Mouse (Mus musculus) heart, postnatal 25 days (tissue): Measurements from ENCODE around the gene Slc8a3. TPM values are rescaled to one million over a fixed set of nuclear protein-coding genes. Genes with fewer than 3 reads are reported as not detected.

ENCODE experiments used
- DNase-seq: peaks from one replicate; pipeline ENCODE4 v3.0.0; 2022; ENCODE audit warnings: low spot score
- intact Hi-C: fragments of 180-260 bp; cut with DNase I; formaldehyde crosslinking; loops from one replicate; pipeline ENCODE4 v1.15.1; 2025
- total RNA-seq, 2 experiments: library from RNA; stranded (reverse); gene quantifications; 2 replicates each; pipeline ENCODE4 v1.2.3; 2021

Slc8a3 gene
- total RNA-seq, 2 experiments from 2014 or later: 0.11 to 0.13 TPM

- intact Hi-C loops: no loop called here
- no peak for DNase-seq
Measured at GRCm38 (mm10) chr12:81241676-81242075, 91.3 kb downstream of the Slc8a3 start.

DNA sequence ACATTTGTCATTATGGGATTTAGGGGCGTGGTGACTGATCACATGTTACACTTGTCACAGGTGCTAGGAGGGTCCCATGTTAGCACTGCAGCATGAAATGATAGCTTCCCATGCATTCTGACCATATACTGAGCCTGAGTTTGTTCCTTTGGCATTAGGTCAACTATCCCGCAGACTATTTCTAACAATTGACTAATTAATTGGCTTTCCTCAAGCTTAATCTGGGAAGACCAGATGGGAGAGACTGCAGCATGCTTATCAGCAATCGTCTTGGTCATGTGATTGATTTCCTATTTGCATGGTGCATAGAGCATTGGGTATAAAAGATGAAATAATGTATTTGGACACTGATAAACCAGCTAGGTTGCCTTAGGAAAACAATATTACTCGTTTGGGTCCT lies 91.9 kb downstream of the Slc8a3 start:
- intact Hi-C loops: no loop called here
- DNase-seq: no peak

DNA sequence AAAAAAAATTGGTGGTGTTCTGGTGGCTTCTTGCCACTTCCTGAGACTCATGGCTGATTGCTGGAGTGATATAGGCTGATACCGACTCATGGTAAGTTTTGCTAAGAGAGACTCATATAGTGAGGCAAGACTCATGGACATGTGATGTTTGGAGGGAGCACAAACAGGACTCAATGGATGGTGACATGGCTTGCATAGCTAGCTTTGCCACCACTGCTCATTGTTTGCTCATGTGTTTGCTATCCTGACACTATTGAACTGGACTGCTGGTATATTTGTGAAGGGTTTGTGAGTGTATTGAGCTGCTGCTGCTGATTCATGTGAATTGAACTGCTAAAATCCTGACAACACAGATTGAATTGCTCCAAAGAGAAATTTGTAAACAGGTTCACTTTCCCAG lies 95.8 kb downstream of the Slc8a3 start:
- DNase-seq: no peak
- intact Hi-C loops: no loop called here

DNA sequence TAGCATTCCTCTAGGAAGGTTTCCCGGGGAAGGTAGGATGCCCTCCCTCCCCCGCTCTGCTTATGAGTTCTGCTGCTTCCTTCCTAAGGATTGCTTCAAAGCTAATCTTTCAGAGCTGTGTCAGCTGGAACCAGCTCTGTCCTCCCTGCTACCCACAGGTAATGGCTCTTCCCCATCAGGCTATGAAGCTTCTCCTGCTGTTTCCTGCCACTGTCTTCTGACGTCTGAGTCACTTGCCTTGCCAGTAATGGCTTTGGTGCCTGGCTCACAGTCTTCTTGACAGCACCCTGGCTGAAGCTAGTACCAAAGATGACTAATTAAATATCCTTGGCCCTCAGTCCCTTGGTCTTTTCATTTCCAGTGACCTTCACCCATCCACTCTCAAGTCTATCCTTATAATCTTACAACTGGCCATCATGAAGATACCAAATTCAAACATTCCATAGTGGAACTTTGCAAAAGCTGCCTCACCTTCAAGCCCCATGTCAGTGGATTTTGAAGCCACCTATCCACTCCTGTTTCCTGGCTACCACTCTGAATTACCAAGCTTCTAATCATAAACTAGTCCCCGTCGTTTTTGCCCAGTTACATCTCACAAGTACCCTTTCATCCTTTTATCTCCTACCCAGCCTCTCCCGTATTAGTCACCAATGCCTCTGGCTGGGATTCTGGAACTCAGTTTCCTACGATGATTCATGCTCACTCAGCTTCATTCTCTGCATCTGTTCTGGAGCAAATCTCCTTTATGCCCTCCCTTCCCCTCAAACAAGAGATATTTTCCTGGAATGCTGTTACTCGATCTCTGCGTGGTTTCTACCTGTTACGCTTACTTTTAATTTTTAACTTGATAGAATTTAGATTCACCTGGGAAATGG lies 97.3 kb downstream of the Slc8a3 start:
- intact Hi-C loops: no loop called here
- no peak for DNase-seq

DNA sequence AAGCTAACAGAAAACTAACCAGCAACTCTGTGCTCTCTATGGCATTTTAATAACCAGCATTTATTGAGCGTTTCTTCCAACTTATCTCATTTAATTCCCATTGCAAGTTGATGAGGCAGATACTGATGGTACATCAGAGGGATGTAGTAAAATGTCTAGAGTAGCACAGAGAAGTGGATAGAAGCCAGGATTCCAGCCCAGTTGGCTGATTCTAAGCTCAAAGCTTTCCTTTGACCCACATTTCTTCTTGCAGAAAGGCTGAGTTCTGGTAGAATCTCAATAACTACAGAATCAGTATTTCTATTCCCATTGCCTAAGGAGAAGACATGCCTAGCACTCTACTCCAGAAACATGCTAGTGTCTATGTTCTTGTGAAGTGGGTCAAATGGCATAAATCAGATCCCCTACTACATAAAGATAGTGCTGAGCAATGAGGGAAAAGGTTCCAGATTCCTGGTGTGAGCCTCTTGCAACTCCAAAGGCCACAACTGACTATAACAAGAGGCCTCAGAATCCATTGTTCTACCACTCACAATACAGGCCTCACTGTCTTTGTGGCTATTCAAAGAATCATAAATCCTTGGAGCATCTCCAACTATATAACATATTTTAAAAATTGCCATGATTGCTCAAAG lies 99.1 kb downstream of the Slc8a3 start:
- intact Hi-C loops: no loop called here
- no peak for DNase-seq

- intact Hi-C loops: no loop called here
- DNase-seq: no peak
Measured at GRCm38 (mm10) chr12:81227767-81228460, 105.1 kb downstream of the Slc8a3 start.

GRCm38 (mm10) chr12:81226590-81226989 lies 106.4 kb downstream of the Slc8a3 start:
- intact Hi-C loops: no loop called here
- no peak for DNase-seq

- intact Hi-C loops: no loop called here
- no peak for DNase-seq
Measured at GRCm38 (mm10) chr12:81225966-81226577, 106.9 kb downstream of the Slc8a3 start.

DNA sequence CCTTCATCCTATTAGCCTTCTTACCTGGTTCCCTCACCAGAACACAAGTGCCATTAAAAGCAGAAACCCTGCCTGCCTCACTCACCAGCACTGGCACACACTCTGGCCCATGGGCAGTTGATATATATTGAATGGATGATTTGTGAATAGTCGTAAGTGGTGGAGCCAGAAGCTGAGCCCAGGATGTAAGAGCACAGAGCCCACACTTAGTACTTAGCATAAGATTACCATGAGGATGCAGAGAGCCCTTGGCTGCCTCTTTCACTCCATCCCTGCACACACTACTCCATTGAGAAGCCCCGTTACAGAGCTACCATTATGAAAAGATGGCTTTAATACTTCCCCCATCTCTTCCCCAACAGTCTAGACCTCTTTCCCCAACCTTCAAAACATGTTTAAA lies 108.1 kb downstream of the Slc8a3 start:
- intact Hi-C loops: no loop called here

GRCm38 (mm10) chr12:81223276-81223675 lies 109.7 kb downstream of the Slc8a3 start:
- intact Hi-C loops: no loop called here
- no peak for DNase-seq

More for the DNA sequence above, 108.1 kb downstream of the Slc8a3 start:
- DNase-seq: no peak

DNA sequence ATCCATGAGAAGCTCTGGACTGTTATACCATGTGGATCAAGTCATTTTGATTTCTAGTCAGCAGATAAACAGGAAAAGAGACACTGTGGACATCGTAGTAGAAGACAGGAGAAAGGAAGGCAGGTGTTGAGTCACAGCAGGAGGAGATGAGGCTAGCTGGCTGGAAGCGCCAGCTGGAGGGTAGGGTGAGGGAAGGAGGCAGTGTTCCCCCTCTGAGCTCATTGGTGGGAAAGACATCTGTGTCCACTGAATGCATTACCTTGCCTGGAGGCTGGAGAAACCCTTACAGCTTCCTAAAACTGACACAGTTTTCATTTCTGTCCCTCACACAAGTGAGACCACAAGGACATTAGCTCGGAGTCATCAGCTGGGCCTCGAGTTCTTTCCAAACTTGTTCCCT lies 113.6 kb downstream of the Slc8a3 start:
- no peak for DNase-seq
- intact Hi-C loops: no loop called here

DNA sequence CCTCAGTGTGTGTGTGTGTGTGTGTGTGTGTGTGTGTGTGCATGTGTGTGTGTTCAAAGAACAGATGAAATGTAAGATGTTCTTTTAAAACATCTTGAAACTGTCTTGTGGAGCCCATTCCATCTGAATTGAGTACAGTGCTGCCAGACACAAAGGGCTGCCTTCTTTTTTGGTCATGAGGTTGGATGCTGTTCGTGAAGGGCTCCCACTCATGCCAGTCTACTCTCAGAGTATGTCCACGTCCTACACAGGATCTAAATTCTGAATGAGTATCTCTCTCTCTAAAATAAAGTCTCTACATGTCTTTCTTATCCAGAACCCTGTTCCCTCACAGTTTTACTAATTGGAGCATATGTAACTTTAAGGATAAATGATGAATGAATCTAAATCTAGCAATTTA lies 124.4 kb downstream of the Slc8a3 start:
- intact Hi-C loops: no loop called here
- no peak for DNase-seq

DNA sequence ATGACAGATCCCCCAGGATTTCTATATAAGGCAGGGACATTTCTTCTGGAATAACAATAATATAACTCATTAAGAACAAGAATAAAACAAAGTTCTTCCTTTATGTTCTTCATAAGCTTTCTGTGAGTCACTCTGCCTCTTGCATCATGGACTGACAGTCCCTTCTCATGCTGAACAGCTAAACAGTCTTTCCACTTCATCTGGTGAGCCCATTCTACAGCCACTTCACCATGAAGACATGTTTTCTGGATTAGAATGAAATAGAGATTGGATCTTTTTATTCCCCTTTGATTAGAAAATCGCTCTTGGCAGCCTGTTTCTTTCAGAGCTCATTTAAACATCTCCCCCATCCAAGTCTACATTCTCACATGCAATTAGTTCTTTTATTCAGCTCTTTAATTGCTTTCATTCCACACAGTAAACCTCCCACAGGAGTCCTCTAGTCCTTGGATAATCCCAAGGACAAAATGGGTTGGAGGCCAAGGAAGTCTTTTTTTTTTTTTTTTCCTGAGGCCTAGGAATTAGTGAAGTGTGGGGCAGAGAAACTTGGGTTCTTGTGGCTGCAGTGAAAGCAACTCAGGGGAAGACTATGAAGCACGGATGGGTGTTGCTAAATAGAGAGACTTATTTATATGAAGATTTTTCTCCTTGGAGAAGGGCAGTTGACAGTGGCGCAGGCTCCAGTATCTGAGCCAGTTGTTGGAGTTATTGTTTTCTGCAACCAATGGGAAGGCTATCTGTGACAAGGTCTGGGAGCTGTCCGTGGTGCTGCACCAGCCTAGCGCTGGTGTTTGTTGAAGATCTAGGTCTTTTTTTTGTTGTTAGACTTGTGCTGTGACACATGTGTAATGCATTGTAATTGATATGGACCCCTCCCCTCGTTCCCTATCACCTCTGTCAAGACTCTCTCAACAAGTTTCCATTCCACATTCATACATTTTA lies 127.1 kb downstream of the Slc8a3 start:
- intact Hi-C loops: no loop called here
- no peak for DNase-seq

DNA sequence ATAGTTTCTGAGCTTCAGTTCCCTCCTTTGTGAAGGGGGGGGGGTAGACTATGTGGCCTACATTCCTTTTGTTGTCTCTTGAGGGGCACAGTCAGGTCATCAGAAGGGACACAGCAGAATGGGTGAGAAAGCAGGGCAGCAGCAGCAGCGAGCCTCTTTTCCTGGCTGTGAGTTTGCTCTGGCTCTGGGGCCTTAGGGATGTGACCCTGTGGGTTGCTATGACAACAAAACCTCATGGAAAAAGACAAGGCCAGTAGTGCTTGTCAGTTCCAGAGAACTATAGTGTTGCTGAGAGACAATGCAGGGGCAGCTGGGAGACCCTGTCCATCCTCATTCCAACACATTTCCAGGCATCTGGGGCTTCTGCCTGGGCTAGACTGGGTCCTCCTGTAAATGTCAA lies 129.8 kb downstream of the Slc8a3 start:
- intact Hi-C loops: no loop called here

DNA sequence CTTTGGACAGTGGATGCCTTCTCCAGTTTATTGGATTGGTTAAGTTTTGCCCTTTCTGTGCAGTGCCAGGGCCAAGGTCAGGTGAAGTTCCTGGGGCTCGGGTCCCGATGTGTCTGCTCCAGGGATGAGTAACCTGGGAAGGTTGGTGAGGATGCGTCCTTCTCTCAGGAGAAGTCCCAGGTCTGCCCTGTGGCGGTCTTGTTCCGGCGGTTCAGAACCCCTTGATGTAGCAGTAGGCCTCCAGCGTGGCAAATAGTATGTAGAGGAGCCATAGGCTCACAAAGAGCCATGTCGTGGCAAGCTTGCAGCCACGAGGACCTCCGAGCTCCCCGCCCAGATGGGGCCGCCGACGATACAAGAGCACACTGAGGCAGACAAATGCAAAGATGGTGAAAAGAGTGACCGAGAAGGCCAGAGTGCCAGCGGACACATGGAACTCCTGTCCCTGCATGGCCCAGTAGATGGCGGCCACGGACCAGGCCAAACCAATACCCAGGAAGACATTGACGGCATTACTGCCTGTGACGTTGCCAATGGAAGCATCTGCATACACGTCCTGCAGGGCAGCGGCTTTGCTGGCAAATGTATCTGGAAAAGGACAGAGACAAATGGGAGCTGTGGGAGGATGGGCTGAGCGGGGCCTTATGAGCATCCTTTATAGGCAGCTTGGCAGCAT lies 133.6 kb downstream of the Slc8a3 start:
- intact Hi-C loops: loop anchor here (1.0 kb wide), 1 partner anchor 203 kb away; no protein-coding TSS in a partner anchor
- DNase-seq: no peak

More for the DNA sequence above, 129.8 kb downstream of the Slc8a3 start:
- no peak for DNase-seq

GRCm38 (mm10) chr12:81197468-81198075 lies 135.4 kb downstream of the Slc8a3 start:
- intact Hi-C loops: no loop called here
- no peak for DNase-seq

DNA sequence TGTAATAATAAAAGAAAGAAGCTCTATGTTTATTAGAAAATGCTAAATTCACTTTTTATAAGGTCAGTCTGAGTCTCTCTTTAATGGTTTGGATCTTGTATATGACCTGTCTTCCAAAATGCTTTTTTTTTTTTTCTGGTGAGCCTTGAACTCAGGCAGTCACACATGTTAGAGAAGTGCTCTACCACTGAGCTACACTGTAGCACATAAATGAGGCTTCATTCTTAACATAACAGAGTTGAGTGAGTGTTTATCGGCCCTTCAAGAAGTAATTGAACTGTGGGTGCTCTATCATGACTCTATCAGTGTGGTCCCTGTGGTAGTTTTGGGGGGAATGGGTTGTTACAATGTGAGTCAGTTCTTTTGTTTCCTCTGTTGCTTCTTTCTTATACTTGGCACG lies 139.0 kb downstream of the Slc8a3 start:
- DNase-seq: no peak
- intact Hi-C loops: no loop called here

GRCm38 (mm10) chr12:81189636-81190035 lies 143.3 kb downstream of the Slc8a3 start:
- intact Hi-C loops: no loop called here
- no peak for DNase-seq
